Mouse (Mus musculus) CD4-positive naive resting alpha-beta T cell, adult 76 days (primary cell): ENCODE data around the gene Gm6710. TPM values are rescaled to one million over a fixed set of nuclear protein-coding genes. Genes with fewer than 3 reads are reported as not detected.

Experiments
- total RNA-seq: library from RNA; stranded (reverse); gene quantifications from one replicate; pipeline ENCODE4 v1.2.4, GENCODE M21; 2023

The Gm6710 gene
- total RNA-seq = 2.0 TPM

DNA sequence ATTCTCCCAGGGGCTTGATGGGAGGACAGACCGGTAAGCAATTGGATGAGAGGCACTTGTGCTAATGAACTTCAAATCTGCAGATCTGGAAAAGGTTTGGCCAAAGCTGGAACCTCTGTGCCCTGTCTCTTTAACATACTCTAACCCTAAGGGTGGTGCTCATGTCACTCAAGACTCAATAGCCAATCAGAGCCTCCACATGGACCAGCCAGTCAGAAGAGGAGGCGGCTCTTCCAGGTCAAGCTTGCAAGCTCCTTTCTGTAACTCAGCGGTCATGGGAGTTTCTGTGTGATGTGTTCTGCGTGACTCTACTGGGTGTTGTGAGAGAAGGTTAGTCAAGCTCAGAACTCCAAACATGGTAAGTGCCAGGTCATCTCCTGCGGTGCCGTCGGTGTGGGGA is at the start of gene Gm6710:
Gene Gm6710, plus strand, starts transcription at position 196 of the 400 bp plus-strand sequence.

Other genes with a start within 250 kb of the Gm6710 start
- gene Gm11007, start 225.2 kb upstream of the Gm6710 start, total RNA-seq = not detected
- gene Zfp969, start 165.6 kb upstream of the Gm6710 start, total RNA-seq = not detected
- gene Gm2007, start 127.7 kb upstream of the Gm6710 start, total RNA-seq = not detected
- gene Gm14288, start 68.1 kb upstream of the Gm6710 start, total RNA-seq = not detected
- gene Zfp966, start 61.9 kb downstream of the Gm6710 start, total RNA-seq = 4.6 TPM
- gene Gm2026, start 96.1 kb downstream of the Gm6710 start, total RNA-seq = 3.9 TPM